Mouse (Mus musculus): ENCODE measurements around the gene Inf2.

DNA sequence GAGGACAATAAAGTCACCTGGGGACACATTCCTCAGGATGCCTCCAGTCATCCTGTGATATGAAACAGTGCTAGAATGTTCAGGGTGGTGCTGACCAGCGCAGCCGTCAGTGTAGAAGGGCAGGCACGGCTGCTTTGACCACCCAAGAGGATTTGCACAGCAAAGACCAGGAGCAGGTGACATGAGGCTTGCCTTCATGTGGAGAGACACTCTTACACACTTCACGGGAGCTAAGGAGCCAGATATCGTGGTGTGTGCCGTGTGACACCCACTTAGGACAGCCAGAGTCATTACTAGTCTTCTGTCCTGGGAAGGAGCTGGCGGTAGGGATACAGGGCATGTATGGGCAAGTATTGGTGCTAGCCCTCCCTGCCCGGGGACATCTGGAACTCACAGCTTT lies 18.4 kb upstream of the Inf2 start:
- TF ChIP-seq CTCF (IDR thresholded peaks at IDR 0.05; ENCODE audit: extremely low read depth, insufficient read length, insufficient replicate concordance, low read depth, low read length) (no peak), POLR2A (IDR thresholded peaks at IDR 0.05; ENCODE audit: low read depth, low read length) (no peak)

Data from small intestine, adult 2 months (tissue).